Mouse (Mus musculus) limb, embryonic 15.5 days (tissue): ENCODE measurements around the gene Krtap9-3. TPM values are rescaled to one million over a fixed set of nuclear protein-coding genes. Genes with fewer than 3 reads are reported as not detected.
"Not testable (repeated sequence)": the region's sequence is repeated elsewhere in the genome, so short reads cannot be mapped to it uniquely, and the experiment has no call there.

ENCODE experiments used
- ATAC-seq: fragments of 200-750 bp; cut with Nextera tagmentation; 2 replicates; pipeline ENCODE4 v1.8.0; 2017; ENCODE audit warnings: low read depth, moderate TSS enrichment; ENCODE audit not compliant: insufficient number of reproducible peaks, low FRiP score, low TSS enrichment
- H3K27ac ChIP-seq: fragments of 300-500 bp; sonication (generic); 2 replicates; pipeline ENCODE4 v1.5.1; 2015; ENCODE audit warnings: moderate library complexity, mild to moderate bottlenecking, inconsistent platforms
- H3K27me3 ChIP-seq: fragments of 300-500 bp; sonication (generic); 2 replicates; pipeline ENCODE4 v1.6.1; 2015; ENCODE audit warnings: inconsistent platforms
- H3K36me3 ChIP-seq: fragments of 300-500 bp; sonication (generic); 2 replicates; pipeline ENCODE4 v1.6.1; 2015; ENCODE audit warnings: inconsistent platforms
- H3K4me1 ChIP-seq: fragments of 300-500 bp; sonication (generic); 2 replicates; pipeline ENCODE4 v1.6.1; 2015; ENCODE audit warnings: inconsistent platforms
- H3K4me2 ChIP-seq: fragments of 300-500 bp; sonication (generic); 2 replicates; pipeline ENCODE4 v1.6.1; 2015; ENCODE audit warnings: mild to moderate bottlenecking, inconsistent platforms
- H3K4me3 ChIP-seq: fragments of 300-500 bp; sonication (generic); 2 replicates; pipeline ENCODE4 v1.5.1; 2015; ENCODE audit warnings: mild to moderate bottlenecking, inconsistent platforms
- H3K9ac ChIP-seq: fragments of 300-500 bp; sonication (generic); 2 replicates; pipeline ENCODE4 v1.6.1; 2015; ENCODE audit warnings: inconsistent platforms
- H3K9me3 ChIP-seq: fragments of 300-500 bp; sonication (generic); 2 replicates; pipeline ENCODE4 v1.6.1; 2016; ENCODE audit warnings: inconsistent platforms
- WGBS: fragments of 180-500 bp; shearing (Covaris S2); methylation state at CpG from one replicate; pipeline ENCODE4 v1.1.7; 2015; 5-methylcytosine and 5-hydroxymethylcytosine counted together
- polyA plus RNA-seq: library from polyadenylated mRNA; unstranded; fragments of >200 nt; fragmentation: Nextera tagmentation; extraction: Ambion mirVana; gene quantifications from 2 replicates; pipeline ENCODE4 v1.2.1, GENCODE M21; 2015

Krtap9-3 gene
- polyA plus RNA-seq: not detected in 2 replicates

DNA sequence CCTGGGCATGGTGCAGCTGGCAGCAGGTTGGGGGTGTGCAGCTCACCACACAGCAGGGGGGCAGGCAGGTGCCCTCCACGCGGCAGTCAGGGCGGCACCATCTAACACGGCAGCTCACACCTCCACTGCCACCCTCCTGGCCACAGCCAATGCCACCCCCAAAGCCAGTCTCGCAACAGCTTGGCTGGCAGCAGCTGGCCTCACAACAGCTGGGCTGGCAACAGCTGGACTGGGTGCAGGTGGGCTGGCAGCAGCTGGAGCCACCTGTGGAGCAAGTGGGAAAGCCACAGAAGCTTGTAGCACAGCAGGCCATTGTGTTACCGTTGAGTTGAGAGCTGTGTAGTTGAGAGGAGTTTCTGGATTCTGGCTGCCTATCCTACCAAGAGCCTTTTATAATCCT is at the start of gene Krtap9-3:
Gene Krtap9-3, minus strand, starts transcription at position 364 of the 400 bp plus-strand sequence.
- not testable (repeated sequence) for H3K27me3 ChIP-seq, H3K36me3 ChIP-seq, H3K4me3 ChIP-seq, H3K27ac ChIP-seq, H3K4me2 ChIP-seq, H3K4me1 ChIP-seq, ATAC-seq, H3K9me3 ChIP-seq, H3K9ac ChIP-seq
- 79% methylated on average over 6 of the region's 6 CpGs for WGBS

DNA sequence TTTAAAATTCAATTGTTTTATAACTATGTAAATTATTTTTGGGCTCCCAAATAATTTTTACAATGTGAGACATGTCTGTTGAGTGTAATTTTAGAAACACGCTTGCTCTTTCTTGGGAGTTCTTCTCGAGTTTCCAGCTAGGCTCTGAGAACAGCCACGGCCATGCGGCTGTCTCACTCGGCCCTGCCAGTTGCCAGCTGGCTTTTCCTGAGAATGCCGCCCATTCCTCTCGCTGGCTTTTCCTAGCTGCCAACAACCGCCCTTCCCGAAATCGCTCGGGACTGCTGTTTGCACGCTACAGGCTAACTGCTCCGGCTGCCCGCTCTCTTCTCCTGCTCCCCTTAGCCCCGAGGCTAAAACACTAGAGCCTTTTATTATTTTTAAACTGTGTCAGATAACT is 48.5 kb upstream of the Krtap9-3 start:
- Histone ChIP-seq H3K27me3 (no peaks in the 10 kb centered on the region), H3K4me1 (no peaks in the 10 kb centered on the region), H3K4me3 (no peak overlapping the region), H3K27ac (no peak overlapping the region), H3K36me3 (no peaks in the 10 kb centered on the region), H3K9ac (no peak overlapping the region), H3K9me3 (no peaks in the 10 kb centered on the region), H3K4me2 (no peak overlapping the region)
- WGBS: 65% methylated on average over 15 of the region's 15 CpGs
- no peak for ATAC-seq

DNA sequence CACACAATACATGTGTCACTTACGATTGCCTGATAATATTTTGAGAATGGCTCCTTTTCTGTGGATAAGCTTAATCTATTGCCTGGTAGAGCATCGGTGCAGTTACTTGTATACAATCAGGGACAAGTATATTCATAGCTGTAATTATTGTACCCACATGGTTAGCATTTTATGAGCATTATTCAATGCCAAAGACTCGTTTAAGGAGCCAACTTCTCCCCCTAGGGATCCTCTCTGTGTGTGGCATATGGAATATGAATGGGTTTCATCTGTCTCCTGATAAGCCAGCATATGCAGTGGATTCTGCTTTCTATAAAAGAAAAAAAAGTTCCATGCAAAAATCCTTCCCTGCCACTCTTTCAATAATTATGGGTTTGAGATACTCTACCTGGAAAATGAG is 46.4 kb upstream of the Krtap9-3 start:
- no peak overlapping the region for H3K4me2 ChIP-seq
- H3K27ac ChIP-seq: no peak overlapping the region
- no peaks in the 10 kb centered on the region for H3K9me3 ChIP-seq
- H3K36me3 ChIP-seq: no peaks in the 10 kb centered on the region
- 61% methylated on average over 3 of the region's 3 CpGs for WGBS
- H3K9ac ChIP-seq: no peak overlapping the region
- H3K4me1 ChIP-seq: no peaks in the 10 kb centered on the region
- H3K4me3 ChIP-seq: no peak overlapping the region
- no peak for ATAC-seq
- H3K27me3 ChIP-seq: no peaks in the 10 kb centered on the region

DNA sequence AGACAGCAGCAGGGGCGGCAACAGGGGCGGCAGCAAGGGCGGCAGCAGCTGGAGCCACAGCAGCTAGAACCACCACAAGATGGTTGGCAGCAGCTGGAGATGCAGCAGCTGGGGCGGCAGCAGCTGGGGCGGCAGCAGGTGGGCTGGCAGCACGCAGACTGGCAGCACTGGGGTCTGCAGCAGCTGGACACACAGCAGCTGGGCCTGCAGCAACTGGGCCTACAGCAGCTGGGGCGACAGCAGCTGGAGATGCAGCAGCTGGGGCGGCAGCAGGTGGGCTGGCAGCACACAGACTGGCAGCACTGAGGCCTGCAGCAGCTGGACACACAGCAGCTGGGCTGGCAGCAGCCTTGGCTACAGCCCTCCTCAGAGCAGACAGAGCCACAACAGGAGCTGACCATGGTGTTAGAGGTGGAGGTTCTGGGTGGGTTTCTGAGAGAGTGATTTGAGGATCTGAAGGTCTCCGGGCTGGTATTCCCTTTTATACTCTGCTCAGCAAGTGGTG is 45.8 kb upstream of the Krtap9-3 start, which contains the start of gene Krtap4-7:
Gene Krtap4-7, minus strand, starts transcription at position 455 of the 505 bp plus-strand sequence.
- not testable (repeated sequence) for H3K27me3 ChIP-seq, H3K9me3 ChIP-seq, H3K4me2 ChIP-seq, ATAC-seq, H3K4me1 ChIP-seq, H3K27ac ChIP-seq, H3K9ac ChIP-seq, H3K36me3 ChIP-seq, H3K4me3 ChIP-seq
- WGBS: 76% methylated on average over 9 of the region's 9 CpGs

DNA sequence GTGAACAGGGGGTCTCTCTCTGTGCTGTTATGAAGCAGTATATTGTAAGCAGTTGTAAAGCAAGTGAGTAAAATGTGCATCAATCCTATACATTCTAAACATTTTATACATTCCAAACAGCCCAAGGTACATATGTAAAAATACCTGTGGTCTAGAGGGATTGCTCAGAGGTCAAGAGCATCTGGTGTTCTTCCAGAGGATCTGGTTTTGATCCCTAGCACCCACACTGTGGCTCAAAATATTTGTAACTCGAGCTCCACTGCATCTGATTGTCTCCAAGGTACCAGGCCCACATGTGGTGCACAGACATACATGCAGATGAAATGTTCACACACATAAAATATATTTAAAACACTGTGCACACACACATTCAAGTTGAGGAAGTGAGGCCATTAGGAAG is 43.0 kb upstream of the Krtap9-3 start:
- Histone ChIP-seq H3K27ac (no peak overlapping the region), H3K36me3 (no peaks in the 10 kb centered on the region), H3K4me2 (no peak overlapping the region), H3K9me3 (no peaks in the 10 kb centered on the region), H3K9ac (no peak overlapping the region), H3K4me1 (no peaks in the 10 kb centered on the region), H3K27me3 (no peaks in the 10 kb centered on the region), H3K4me3 (no peak overlapping the region)
- 15% methylated on average over 1 of the region's 1 CpGs for WGBS
- ATAC-seq: no peak

DNA sequence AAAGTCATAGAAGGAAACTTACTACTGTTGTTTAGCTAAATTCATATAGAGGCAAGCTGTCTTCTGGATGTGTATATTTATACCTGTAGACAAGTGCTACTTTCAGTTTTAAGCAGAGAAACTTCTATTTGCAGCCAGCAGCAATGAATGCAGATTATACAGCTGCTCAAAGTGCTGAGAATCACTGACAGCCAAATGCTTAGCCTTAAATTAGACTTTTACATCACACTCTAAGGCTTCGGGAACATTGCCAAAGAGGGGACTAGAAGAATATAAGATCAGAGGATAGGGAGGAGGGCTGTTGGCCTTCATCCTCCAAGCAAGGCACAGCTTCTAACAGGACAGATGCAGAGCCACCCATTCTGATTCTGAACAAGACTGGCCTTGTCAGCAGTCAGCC is 39.2 kb upstream of the Krtap9-3 start:
- H3K4me3 ChIP-seq: no peak overlapping the region
- no peak for ATAC-seq
- WGBS: 66% methylated on average over 1 of the region's 1 CpGs

DNA sequence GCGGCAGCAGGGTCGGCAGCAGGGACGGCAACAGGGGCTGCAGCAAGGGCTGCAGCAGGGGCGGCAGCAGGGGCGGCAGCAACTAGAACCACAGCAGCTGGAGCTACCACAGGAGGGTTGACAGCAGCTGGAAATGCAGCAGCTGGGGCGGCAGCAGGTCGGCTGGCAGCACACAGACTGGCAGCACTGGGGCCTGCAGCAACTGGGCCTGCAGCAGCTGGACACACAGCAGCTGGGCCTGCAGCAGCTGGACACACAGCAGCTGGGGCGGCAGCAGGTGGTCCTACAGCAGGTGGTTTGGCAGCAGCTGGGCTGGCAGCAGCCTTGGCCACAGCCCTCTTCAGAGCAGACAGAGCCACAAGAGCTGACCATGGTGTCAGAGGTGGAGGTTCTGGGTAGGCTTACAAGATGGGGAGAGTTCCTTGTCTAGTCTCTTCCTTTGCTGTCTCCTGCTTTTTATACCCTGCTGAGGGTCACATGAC is 36.8 kb upstream of the Krtap9-3 start, which contains the start of gene Krtap4-2:
Gene Krtap4-2, minus strand, starts transcription at position 432 of the 482 bp plus-strand sequence.
- 30% methylated on average over 8 of the region's 8 CpGs for WGBS
- no peak within 1 kb of the TSS for H3K4me2 ChIP-seq
- no peak for ATAC-seq
- no peak within 1 kb of the TSS for H3K4me3 ChIP-seq
- 0 out of 2 replicates have a peak, but pooled peaks cover 3% of the 10 kb centered on the region for H3K4me1 ChIP-seq
- H3K27ac ChIP-seq: peak within 1 kb of the TSS; percentile 22; the same call in 1 of the 2 replicates
- H3K9me3 ChIP-seq: no peaks in the 10 kb centered on the region
- no peaks in the 10 kb centered on the region for H3K36me3 ChIP-seq
- peaks cover 5% of the 10 kb centered on the region; the same call in 1 of the 2 replicates for H3K27me3 ChIP-seq
- H3K9ac ChIP-seq: no peak within 1 kb of the TSS

More for the DNA sequence above, 39.2 kb upstream of the Krtap9-3 start:
- no peaks in the 10 kb centered on the region for H3K9me3 ChIP-seq
- H3K27ac ChIP-seq: no peak overlapping the region
- no peak overlapping the region for H3K9ac ChIP-seq
- peaks cover 5% of the 10 kb centered on the region; the same call in 1 of the 2 replicates for H3K27me3 ChIP-seq
- no peak overlapping the region for H3K4me2 ChIP-seq
- H3K36me3 ChIP-seq: no peaks in the 10 kb centered on the region
- 0 out of 2 replicates have a peak, but pooled peaks cover 3% of the 10 kb centered on the region for H3K4me1 ChIP-seq

DNA sequence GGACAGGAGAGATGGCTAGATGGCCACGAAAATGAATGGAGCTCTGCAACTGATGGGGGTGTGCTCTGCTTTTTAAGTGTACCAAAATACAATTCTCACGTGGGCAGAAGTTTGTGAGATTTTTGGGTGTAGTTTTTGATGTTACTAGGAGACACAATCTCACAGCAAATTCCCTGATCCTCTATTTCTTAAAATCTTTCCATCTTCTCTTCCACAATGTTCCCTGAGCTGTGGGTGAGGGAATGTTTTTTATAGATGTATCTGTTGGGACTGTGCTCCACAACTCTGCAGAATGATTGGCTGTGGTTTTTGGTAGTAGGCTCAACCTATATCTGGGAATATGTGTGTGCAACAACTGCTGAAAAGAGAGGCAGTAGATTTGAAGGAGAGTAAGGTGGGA is 35.4 kb upstream of the Krtap9-3 start:
- no peak overlapping the region for H3K4me2 ChIP-seq
- no peak overlapping the region for H3K4me3 ChIP-seq
- peaks cover 5% of the 10 kb centered on the region; the same call in 1 of the 2 replicates for H3K27me3 ChIP-seq
- H3K27ac ChIP-seq: no peak overlapping the region
- H3K4me1 ChIP-seq: 0 out of 2 replicates have a peak, but pooled peaks cover 3% of the 10 kb centered on the region
- no peak for ATAC-seq
- WGBS: 66% methylated on average over 2 of the region's 2 CpGs
- H3K36me3 ChIP-seq: no peaks in the 10 kb centered on the region
- H3K9me3 ChIP-seq: no peaks in the 10 kb centered on the region
- no peak overlapping the region for H3K9ac ChIP-seq

DNA sequence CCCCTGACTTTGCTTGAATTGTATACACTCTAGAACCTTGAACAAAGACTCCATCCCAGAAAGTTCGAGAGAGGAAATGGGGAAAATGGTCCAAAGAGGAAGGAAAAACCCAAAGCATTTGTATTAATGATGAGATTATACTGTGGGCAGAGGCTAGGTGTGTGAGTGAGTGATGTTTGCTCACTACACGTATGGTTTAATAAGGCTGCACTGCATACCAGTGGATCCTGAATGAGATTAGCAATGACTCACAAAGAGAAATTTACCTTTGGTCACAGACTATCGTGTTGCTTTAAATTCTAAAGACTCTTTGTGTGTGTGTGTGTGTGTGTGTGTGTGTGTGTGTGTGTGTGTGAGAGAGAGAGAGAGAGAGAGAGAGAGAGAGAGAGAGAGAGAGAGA is 33.0 kb upstream of the Krtap9-3 start:
- no peak overlapping the region for H3K27ac ChIP-seq
- no peak overlapping the region for H3K4me3 ChIP-seq
- no peaks in the 10 kb centered on the region for H3K9me3 ChIP-seq
- 0 out of 2 replicates have a peak, but pooled peaks cover 3% of the 10 kb centered on the region for H3K4me1 ChIP-seq
- no peak overlapping the region for H3K4me2 ChIP-seq
- H3K36me3 ChIP-seq: no peaks in the 10 kb centered on the region
- 57% methylated on average over 3 of the region's 3 CpGs for WGBS
- H3K9ac ChIP-seq: no peak overlapping the region
- peaks cover 5% of the 10 kb centered on the region; the same call in 1 of the 2 replicates for H3K27me3 ChIP-seq
- no peak for ATAC-seq

DNA sequence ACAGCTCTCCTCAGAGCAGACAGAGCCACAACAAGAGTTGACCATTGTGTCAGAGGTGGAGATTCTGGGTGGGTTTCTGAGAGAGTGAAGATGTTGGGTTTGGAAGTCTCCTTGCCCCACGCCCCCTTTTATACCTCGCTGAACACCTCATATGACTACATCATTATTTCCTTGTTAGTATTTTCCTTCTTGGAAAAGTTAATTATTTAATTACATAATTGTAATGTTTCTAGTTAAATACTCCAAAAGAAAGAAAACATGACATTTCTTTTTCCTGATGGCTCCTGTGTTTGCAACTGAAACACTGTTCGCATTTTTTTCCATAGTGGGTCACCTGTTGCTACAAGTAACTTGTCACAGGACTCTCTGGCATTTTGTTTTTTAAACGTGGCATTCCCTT is 30.2 kb upstream of the Krtap9-3 start, which contains the start of gene Krtap4-1:
Gene Krtap4-1, minus strand, starts transcription at position 101 of the 400 bp plus-strand sequence.
- no peaks in the 10 kb centered on the region for H3K36me3 ChIP-seq
- no peak within 1 kb of the TSS for H3K4me3 ChIP-seq
- no peak within 1 kb of the TSS for H3K9ac ChIP-seq
- no peak within 1 kb of the TSS for H3K27ac ChIP-seq
- WGBS: 78% methylated on average over 4 of the region's 4 CpGs
- H3K9me3 ChIP-seq: no peaks in the 10 kb centered on the region
- no peaks in the 10 kb centered on the region for H3K4me1 ChIP-seq
- no peaks in the 10 kb centered on the region for H3K27me3 ChIP-seq
- H3K4me2 ChIP-seq: no peak within 1 kb of the TSS
- ATAC-seq: no peak

DNA sequence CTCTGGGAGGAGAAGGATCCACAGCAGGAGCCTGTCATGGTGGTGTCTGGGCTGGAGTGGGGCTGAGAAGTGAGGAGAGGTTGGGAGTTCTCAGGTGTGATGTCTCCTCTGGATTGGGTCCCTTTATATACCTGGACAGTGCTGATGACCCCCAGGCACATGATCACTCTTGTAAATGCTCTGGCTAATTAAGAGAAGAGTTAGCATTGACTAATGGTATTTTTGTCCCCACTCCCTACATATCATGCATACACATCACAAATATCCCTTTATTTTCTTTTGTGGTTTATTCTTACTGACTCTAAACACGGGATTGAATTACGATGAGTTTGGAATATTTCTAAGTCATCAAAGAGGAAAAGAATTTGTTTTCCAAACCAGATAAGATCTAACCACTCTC is 22.4 kb upstream of the Krtap9-3 start, which contains the start of gene Gm11562:
Gene Gm11562, minus strand, starts transcription at position 101 of the 400 bp plus-strand sequence.
- Histone ChIP-seq H3K9me3 (no peaks in the 10 kb centered on the region), H3K9ac (no peak within 1 kb of the TSS), H3K4me1 (no peaks in the 10 kb centered on the region), H3K4me3 (no peak within 1 kb of the TSS), H3K27ac (no peak within 1 kb of the TSS), H3K36me3 (no peaks in the 10 kb centered on the region), H3K4me2 (no peak within 1 kb of the TSS), H3K27me3 (no peaks in the 10 kb centered on the region)
- 61% methylated on average over 2 of the region's 2 CpGs for WGBS
- ATAC-seq: no peak; the same call in 1 of the 2 replicates

DNA sequence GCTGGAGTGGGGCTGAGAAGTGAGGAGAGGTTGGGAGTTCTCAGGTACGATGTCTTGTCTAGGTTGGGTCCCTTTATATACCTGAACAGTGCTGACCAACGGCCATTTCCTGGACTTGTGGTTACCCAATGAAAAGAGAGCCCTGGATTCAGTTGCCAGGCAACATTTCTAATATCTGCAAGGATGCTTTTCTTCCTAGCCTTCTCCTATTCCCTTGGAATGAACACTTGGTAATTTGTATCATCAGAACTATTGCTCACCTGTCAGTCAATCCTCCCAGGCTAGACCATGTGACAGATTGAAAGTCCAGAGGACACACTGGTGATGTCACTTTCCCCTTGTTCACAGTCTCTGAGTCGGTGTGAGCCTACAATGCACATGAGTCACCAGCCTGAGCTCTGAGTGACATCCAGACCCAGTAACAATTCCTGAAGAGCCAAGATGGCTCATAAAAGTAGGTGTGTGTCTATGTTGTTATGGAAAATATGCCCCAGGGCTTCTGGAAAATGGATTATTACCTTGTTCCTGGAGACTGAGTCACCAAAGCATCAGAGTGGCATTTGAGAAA is 17.0 kb upstream of the Krtap9-3 start, which contains the start of gene Krtap2-4:
Gene Krtap2-4, minus strand, starts transcription at position 51 of the 568 bp plus-strand sequence.
- Histone ChIP-seq H3K36me3 (no peaks in the 10 kb centered on the region), H3K9ac (no peak within 1 kb of the TSS), H3K27ac (no peak within 1 kb of the TSS), H3K9me3 (no peaks in the 10 kb centered on the region), H3K4me2 (no peak within 1 kb of the TSS), H3K27me3 (no peaks in the 10 kb centered on the region), H3K4me3 (no peak within 1 kb of the TSS), H3K4me1 (no peaks in the 10 kb centered on the region)
- no peak for ATAC-seq
- WGBS: 57% methylated on average over 3 of the region's 3 CpGs
